Mouse (Mus musculus) c-Kit-positive CD71-positive TER-119-positive erythroid progenitor cells, embryonic 14.5 days (primary cell): ENCODE data around the gene 1700001O22Rik.

Experiments used
- DNase-seq: peaks from one replicate; pipeline ENCODE4 v3.0.0-alpha.2; 2013; ENCODE audit warnings: low spot score

The 1700001O22Rik gene

GRCm38 (mm10) chr2:30753219-30753618, 50.2 kb downstream of the 1700001O22Rik start:
- DNase-seq = no peak

DNA sequence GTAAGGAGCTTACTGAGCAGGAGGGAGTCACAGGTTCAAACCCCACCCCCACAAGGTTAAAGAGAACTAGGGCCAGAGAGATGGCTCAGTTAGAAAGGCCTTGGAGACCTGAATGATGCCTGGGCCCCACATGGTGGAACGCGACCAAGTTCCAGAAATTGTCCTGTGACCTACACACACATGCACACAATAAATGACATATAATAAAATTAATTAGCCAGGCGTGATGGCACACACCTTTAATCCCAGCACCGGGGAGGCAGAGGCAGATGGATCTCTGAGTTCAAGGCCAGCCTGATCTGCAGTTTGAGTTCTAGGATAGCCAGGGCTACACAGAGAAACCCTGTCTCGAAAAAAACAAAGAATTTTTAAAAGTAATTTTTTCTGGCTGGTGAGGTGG, 51.0 kb downstream of the 1700001O22Rik start:
- no peak for DNase-seq

DNA sequence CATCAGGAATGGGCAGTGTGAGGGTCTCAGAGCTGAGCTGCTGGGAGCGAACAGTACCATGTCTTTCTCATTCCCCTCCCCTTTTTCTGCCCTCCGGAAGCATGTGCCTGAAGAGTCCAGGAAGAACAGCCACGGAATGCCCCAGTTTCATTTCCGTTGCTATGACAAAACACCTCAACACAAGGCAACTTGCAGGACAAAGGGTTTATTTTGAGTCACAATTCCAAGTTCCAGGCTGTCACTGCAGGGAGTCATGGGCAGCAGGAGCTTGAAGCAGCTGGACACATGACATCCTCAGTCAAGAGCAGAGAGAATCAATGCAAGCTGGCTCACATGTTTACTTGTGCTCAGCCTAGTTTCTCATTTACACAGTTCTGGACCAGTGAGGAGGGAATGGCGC, 53.4 kb downstream of the 1700001O22Rik start:
- DNase-seq = no peak

DNA sequence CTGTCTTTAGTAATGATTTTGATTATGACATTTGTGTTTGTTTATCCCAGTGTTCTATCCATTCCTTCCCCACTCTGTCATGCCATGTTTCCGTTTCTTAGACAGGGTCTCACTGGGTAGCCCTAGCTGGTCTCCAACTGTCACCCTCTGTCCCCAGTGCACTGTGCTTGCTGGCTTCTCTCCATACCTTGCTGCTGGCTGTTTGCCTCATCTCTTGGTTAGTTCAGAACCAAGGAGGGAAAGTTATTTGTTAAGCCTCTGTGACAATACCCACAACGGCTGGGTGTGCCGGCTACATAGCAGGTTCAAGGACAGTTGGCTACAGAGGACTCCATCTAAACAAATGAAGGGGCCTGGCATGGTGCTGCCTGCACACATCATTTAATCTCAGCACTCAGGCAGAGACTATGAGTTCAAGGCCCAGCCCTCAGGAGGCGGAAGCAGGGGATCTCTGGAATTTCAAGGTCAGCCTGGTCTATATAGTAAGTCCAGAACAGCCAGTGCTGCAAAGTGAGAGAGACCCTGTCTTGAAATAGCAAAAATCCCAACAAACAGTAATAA, 55.8 kb downstream of the 1700001O22Rik start:
- no peak for DNase-seq
